Mouse (Mus musculus) adrenal gland, postnatal 14 days (tissue): Measurements from ENCODE around the gene BC005561. TPM values are rescaled to one million over a fixed set of nuclear protein-coding genes. Genes with fewer than 3 reads are reported as not detected.
A peak's percentile ranks its signal among the peaks of the same experiment; 100 is the strongest.
"Not testable (repeated sequence)": the region's sequence is repeated elsewhere in the genome, so short reads cannot be mapped to it uniquely, and the experiment has no call there.

ENCODE experiments used
- DNase-seq: peaks from one replicate; pipeline ENCODE4 v3.0.0; 2021; ENCODE audit warnings: mixed read lengths
- long read RNA-seq, 2 experiments: library from polyadenylated mRNA; stranded (forward); transcript quantifications; one replicate each; pipeline ENCODE4 v2.0.0; 2021
- total RNA-seq: library from RNA; stranded (reverse); gene quantifications from 2 replicates; pipeline ENCODE4 v1.2.3, GENCODE M21; 2021

BC005561 gene
- total RNA-seq = 9.5 and 11.3 TPM in 2 replicates
- long read RNA-seq, experiment 1, full-length matches to known transcripts = 8 of 11 reads
- long read RNA-seq, experiment 1, partial matches to known transcripts = 0 of 11 reads
- long read RNA-seq, experiment 1, other reads (novel, unspliced or antisense) = 3 of 11 reads
- long read RNA-seq, experiment 2, full-length matches to known transcripts = 5 of 8 reads
- long read RNA-seq, experiment 2, partial matches to known transcripts = 0 of 8 reads
- long read RNA-seq, experiment 2, other reads (novel, unspliced or antisense) = 3 of 8 reads

- DNase-seq = peak; percentile 92
Observed at GRCm38 (mm10) chr5:104508195-104508891, at the start of gene BC005561. TSS of gene BC005561 (plus strand) at chr5:104508352.

GRCm38 (mm10) chr5:104458832-104459705 is 49.1 kb upstream of the BC005561 start, which contains the start of gene Pkd2:
TSS of gene Pkd2 (plus strand) at chr5:104459450.
- peak; percentile 92 for DNase-seq

- DNase-seq = peak; percentile 66
Observed at GRCm38 (mm10) chr5:104459706-104460455, 48.3 kb upstream of the BC005561 start.

GRCm38 (mm10) chr5:104460456-104460838 is 47.7 kb upstream of the BC005561 start:
- DNase-seq = peak; percentile 26

GRCm38 (mm10) chr5:104460856-104461255 is 47.3 kb upstream of the BC005561 start:
- no peak for DNase-seq

GRCm38 (mm10) chr5:104465279-104465678 is 42.9 kb upstream of the BC005561 start:
- peak; percentile 73 for DNase-seq

GRCm38 (mm10) chr5:104465731-104466130 is 42.4 kb upstream of the BC005561 start:
- peak; percentile 48 for DNase-seq

- DNase-seq = no peak
Observed at GRCm38 (mm10) chr5:104466816-104467215, 41.3 kb upstream of the BC005561 start.

- DNase-seq = no peak
Observed at GRCm38 (mm10) chr5:104468586-104468985, 39.6 kb upstream of the BC005561 start.

- DNase-seq = peak; percentile 31
Observed at GRCm38 (mm10) chr5:104470981-104471391, 37.2 kb upstream of the BC005561 start.

- DNase-seq = peak; percentile 57
Observed at GRCm38 (mm10) chr5:104472371-104472770, 35.8 kb upstream of the BC005561 start.

- DNase-seq = no peak
Observed at GRCm38 (mm10) chr5:104480367-104480766, 27.8 kb upstream of the BC005561 start.

- DNase-seq = no peak
Observed at GRCm38 (mm10) chr5:104482856-104483255, 25.3 kb upstream of the BC005561 start.

GRCm38 (mm10) chr5:104491561-104491960 is 16.6 kb upstream of the BC005561 start:
- DNase-seq = peak; percentile 31

- no peak for DNase-seq
Observed at GRCm38 (mm10) chr5:104504883-104505282, 3.3 kb upstream of the BC005561 start.

- no peak for DNase-seq
Observed at GRCm38 (mm10) chr5:104507829-104508194, 340 bp upstream of the BC005561 start.

GRCm38 (mm10) chr5:104511211-104511610 is 3.1 kb downstream of the BC005561 start:
- DNase-seq = no peak

- no peak for DNase-seq
Observed at GRCm38 (mm10) chr5:104538612-104539011, 30.5 kb downstream of the BC005561 start.

GRCm38 (mm10) chr5:104539331-104539730 is 31.2 kb downstream of the BC005561 start:
- peak; percentile 46 for DNase-seq

GRCm38 (mm10) chr5:104568079-104568478 is 59.9 kb downstream of the BC005561 start:
- DNase-seq = not testable (repeated sequence)

- peak; percentile 73 for DNase-seq
Observed at GRCm38 (mm10) chr5:104570766-104571165, 62.6 kb downstream of the BC005561 start.
